Mouse (Mus musculus) fat pad, adult 2 months (tissue): ENCODE results near the gene Dlgap1.

Source experiments
- DNase-seq: peaks from one replicate; pipeline ENCODE4 v3.0.0-alpha.2; 2011; ENCODE audit warnings: low read depth, low spot score; ENCODE audit errors: extremely low read depth

Gene Dlgap1

GRCm38 (mm10) chr17:69969021-69969815 is at the start of gene Dlgap1:
TSS of gene Dlgap1 (plus strand) at chr17:69969073.
- DNase-seq, result no peak

DNA sequence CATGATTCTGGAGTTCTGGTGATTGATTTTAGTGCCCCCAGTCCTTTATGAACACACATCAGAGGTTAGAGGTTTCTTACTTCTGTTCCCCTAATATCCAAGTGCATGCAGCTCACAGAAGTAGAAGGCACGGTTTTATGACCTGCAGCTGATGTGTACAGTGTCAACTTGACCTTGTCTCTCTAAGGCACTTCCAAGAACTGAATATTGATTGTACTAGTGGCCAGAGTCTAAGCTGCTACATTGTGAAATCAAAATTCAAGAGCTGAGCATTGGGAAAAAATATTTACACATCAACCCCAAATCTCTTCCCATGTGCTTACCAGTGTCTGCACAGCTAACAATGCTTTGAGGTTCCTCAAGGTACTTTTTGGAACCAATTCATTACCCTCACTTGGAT is 13.9 kb upstream of the Dlgap1 start:
- DNase-seq, result no peak

DNA sequence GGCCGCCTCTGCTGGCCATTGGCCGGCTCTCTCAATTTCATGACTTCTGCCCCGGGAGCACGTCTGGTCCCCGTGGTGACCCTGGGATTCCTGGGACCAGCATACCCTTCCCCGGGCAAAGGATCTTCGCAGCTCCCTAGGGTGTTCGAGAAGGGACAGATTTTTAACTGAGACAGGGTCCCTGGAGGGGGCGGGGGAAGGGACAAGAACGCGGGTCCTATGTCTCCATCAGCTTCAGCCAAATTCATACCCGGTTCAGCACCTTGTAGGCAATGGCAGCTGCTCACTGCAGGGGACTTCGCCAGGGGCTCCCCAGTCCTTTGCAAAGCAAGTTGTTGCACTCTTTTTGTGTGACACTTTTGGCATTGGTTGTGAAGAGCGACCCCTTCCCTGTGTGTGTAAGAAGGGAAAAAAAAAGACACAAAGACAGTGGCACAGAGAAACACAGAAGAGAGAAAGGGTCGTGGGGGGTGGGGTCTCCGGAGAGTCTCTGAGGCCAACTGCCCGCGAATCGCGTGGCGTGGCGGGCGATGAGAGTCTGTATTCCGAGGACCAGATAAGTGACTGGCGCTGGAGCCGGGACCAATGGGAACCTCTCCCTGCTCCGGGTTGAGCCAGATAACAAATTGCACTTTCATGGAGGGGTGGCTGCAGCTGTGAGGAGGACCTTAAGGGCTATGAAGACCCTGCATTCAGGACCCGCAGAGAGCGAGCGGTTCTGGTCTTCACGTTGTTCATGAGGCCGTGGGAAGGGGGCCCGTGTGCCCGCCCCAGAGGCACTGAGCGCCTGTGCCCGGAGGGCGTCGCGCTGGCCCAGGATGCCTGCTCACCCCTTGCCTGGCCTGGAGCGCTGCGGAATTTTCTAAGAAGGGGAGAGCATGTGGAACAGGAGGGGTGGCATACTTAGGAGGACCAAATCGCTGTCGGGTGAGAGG is 1.2 kb downstream of the Dlgap1 start:
- no peak for DNase-seq

DNA sequence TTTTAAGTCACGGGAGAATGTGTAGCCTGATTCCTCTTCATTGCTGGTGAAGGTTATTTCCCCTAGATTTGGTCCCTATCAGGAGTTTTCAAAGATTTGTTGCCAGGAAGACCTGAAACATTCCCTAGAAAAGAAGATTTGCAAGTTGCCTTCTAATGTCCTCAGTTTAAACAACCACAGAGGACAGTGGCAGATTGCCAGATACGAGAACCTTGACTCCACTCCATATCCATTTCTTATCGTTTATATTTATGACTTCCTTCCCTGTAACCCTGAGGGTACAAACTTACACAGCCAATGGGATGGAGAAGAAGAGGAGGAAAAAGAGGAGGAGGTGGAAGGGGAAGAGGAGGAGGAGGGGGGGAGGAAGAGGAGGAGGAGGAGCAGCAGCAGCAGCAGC is 4.2 kb downstream of the Dlgap1 start:
- no peak for DNase-seq

GRCm38 (mm10) chr17:69973991-69974390 is 5.1 kb downstream of the Dlgap1 start:
- DNase-seq, result no peak

DNA sequence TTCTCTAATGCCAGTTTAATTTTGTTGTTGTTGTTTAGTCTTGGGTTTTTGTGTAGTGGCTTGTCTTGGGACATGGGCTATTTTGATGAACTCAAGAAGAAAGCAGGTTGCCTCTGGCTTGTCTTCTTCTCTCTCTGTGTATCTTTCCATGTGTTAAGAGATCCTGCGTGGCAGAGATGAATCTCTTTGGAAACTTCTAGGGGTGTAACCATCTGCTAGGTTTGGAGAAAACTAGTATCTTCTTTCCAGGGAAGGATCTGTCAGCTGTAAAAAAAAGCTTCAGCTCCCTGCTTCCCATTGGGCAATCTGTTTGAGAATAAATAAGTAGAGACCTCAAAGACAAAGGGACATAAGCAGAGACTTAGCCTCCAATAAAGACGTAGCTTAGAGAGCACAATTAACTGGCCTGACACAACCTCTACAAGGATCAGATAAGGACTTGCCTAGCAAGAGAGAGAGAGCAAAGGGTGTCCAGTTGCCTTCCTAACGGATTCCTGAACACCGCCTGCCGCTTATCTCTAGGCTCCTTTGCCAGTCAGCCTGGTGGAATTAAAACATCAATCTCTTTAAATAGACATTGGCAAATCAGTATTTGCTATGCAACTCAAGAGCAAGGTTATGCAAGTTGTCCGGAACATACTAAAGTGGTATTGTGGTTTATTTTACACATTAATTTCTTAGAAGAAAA is 13.5 kb downstream of the Dlgap1 start:
- no peak for DNase-seq

DNA sequence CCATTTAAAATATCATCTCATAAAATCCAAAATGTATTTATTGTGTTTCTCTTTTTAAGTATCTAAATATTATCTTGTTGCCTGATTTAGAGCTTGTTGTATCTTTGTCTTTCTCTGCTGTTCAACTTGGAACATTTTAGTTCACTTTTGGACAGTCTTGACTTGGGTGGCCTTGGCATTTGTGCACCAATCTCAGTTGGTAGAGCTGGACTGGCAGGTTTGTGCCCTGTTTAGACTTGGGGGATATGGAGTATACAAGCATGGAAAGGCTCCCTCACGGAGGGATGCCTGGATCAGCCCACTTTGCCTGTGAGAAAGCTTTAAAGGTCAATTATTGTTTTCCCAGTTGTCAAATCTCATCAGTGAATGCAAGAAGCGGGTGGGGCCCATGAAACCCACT is 27.5 kb downstream of the Dlgap1 start:
- DNase-seq, result no peak

GRCm38 (mm10) chr17:70002026-70002425 is 33.2 kb downstream of the Dlgap1 start:
- no peak for DNase-seq

GRCm38 (mm10) chr17:70004628-70005027 is 35.8 kb downstream of the Dlgap1 start:
- no peak for DNase-seq

DNA sequence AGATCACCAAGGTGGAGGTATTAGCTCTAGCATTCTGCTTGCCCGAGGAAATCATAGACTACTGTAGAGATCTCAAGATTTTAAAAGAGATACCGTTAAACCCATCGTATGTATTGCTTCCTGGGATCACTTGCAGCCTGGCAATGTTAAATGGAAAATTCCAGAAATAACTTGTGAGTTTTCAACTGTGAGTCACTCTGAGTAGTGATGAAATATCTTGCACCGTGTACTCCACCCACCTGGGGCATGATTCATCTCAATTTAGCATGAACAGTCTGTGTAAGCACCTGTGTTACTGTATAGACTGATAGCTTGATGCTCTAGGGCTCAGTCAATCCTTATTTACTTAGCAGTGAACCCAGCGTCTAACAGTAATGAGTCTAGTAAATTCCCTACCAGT is 38.7 kb downstream of the Dlgap1 start:
- DNase-seq, result no peak

DNA sequence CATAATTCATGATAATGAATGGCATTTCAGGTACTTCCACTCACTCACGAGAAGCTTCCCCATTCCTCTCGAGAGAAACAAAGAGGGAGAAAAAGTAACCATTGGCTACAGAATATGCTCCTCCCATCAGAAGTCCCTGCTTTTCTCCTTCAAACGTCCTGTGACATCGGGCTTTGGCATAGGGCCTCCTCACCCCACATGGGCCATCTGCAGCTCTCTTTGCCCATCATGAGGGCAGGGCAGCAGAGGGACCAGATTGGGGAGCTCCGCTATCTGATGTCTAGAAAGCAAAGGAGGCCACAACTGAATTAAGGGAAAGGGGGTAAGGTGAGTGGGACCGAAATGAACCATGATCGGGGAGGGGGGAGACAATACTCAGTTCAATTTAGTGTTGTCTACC is 47.6 kb downstream of the Dlgap1 start:
- no peak for DNase-seq

- no peak for DNase-seq
Measured at GRCm38 (mm10) chr17:70020376-70020775, 51.5 kb downstream of the Dlgap1 start.

GRCm38 (mm10) chr17:70022618-70023017 is 53.7 kb downstream of the Dlgap1 start:
- DNase-seq, result no peak

GRCm38 (mm10) chr17:70034862-70035261 is 66.0 kb downstream of the Dlgap1 start:
- DNase-seq, result no peak

DNA sequence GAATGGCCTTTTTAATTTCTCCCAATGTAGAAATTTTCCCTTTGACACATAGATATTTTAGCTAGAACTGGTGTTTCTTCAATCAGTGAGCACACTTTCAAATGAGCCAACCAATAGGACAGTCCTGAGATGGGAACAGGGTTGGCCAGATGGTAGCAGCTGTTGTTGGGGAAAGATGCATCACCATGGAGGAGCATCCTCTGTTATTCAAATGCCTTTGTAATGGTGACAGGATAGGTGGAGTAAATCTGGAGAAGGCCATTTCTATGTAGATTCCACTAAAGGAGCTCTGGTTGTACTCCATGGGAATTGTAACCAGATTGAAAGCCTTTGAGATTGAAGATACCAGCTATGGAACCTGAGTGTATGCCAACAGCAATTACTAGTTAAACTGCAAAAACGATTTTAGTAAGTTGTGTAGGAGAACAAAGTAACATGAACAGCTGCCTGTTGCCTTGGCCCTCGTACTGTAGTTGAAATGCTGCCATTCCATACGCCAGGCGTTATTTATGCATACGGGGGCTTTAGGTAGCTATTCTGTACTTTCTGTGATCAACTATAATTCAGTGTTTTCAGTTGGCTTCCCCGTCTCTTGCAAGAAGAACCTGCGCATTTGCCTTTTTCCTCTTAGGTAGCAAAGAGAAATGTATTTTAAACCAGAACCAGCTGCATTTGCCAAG is 72.0 kb downstream of the Dlgap1 start:
- DNase-seq, result no peak

- DNase-seq, result no peak
Measured at GRCm38 (mm10) chr17:70068281-70068680, 99.4 kb downstream of the Dlgap1 start.

- no peak for DNase-seq
Measured at GRCm38 (mm10) chr17:70072066-70072465, 103.2 kb downstream of the Dlgap1 start.

DNA sequence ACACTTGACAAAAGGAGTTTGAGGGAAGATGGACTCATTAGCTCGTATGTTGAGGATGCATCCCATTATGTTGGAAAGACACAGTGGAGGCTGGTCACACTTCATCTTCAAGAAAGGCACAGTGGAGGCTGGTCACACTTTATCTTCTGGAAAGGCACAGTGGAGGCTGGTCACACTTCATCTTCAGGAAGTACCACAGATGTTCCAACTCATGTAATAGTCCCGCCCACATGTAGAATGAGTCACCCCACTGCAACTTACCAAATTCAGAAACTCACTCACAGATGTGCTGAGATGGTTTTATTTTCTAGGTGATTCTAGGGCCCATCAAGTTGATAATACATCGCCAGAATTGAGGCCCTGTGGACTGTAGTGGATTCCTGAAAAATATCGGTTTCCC is 119.3 kb downstream of the Dlgap1 start:
- no peak for DNase-seq

DNA sequence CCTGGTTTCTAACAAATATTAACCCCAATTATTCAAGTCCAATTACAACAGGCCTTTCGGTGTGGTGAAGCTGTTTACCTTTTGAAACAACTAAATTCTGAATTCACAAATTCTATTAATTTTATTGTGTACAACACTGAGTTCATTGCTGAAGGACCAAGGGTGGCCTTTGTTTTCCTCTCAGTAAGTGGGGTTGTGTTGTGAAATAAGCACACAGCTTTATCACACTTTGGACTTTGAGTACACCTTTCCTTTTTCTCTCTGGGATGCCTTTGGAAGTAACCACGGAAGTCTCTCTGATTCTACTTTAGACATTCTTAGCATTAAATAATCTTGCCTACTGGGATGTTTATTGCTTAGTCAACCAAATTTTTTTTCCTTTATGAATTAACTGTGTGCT is 121.9 kb downstream of the Dlgap1 start:
- no peak for DNase-seq

DNA sequence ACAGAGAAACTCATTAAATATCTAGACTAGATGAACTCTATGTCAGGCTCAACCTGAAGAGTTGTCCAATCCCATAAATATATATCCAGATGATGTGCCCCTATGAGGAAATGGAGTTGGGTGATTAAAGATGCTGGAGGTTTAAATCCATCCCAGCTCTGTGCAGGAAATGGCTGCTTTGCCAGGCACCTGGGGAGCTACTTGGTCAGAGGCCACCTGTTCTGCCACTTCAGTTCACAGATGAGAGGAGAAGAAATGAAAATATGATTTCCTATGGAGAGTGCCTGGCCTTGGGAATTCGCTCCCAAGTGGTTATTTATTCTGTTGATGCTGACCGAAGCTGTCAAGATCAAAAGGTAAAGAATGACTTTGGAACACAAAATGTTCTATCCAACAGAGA is 160.3 kb downstream of the Dlgap1 start:
- no peak for DNase-seq

- DNase-seq, result no peak
Measured at GRCm38 (mm10) chr17:70169831-70170230, 201.0 kb downstream of the Dlgap1 start.
